Mouse (Mus musculus) spleen, adult 2 months (tissue): ENCODE measurements at regions not wholly inside any gene's neighbourhood (a gene's known extent, or its start where the extent isn't known, plus 50 kb on each side); places are given as distances from the start of the nearest gene placed in this dataset.

Source experiments
- CTCF ChIP-seq: fragments of 200-500 bp; IDR thresholded peaks from 2 replicates; pipeline ENCODE4 v1.5.1; 2011; ENCODE audit warnings: mild to moderate bottlenecking, inconsistent platforms; ENCODE audit not compliant: insufficient read depth, insufficient read length, insufficient replicate concordance; ENCODE audit errors: extremely low read depth
- POLR2A ChIP-seq: fragments of 200-500 bp; IDR thresholded peaks from 2 replicates; pipeline ENCODE4 v1.6.1; 2011; ENCODE audit warnings: low read depth, low read length, inconsistent platforms

DNA sequence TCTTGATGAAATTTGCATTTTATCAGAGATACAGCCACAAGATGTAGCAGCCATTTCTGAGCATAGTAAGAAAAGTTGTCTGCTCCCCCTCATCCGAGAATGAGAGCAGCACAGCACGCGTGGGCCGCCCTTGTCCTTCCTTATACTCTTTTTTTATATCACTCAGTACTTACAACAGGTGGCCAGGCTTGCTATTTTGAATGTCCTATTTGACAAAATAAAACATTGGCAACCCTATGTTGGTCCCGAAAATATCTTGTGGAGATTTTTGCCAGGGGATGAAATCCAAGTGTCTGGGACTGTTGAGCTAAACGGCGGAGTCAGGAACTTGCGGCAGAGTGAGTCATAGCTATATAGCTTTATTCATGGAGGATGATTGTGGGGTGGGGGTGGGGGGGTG lies 158.0 kb upstream of the Lemd2 start:
- TF ChIP-seq CTCF (no peak), POLR2A (no peak)
